Comparison of ENCODE assay signal across 13 mouse cellular contexts in the genomic region with DNA sequence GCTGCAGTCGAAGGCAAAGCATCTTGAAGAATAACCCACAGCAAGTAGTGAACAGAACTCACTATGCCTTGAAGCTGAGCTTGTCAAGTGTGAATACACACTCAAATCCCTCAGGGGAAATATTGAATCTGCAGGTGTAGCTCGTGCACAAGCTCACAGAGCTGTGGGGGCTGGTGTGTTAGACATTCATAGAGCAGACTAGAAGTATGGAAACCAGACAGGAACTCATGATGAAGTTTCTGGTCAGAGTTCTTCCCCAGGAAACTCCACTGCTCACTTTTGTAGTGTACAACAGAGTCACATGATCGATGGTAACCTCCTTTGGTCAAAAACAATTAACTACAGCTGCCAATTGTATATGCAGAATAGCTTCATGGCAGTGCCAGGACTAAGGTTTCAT.
"Had no signal": no experiment of that assay in that cellular context is flagged by ENCODE, and none has a peak within 500 bp of the region (broad histone marks: within the 10 kb centered on the region; RNA-seq: fewer than 3 reads in every experiment).

No protein-coding gene starts in this region.

- H3K27me3 ChIP-seq: kidney, embryonic 15.5 days; limb, embryonic 15.5 days; liver, embryonic 12.5 days; midbrain, embryonic 12.5 days had no signal

- H3K9me3 ChIP-seq: kidney, embryonic 15.5 days; limb, embryonic 15.5 days; liver, embryonic 12.5 days; midbrain, embryonic 12.5 days had no signal

- H3K4me2 ChIP-seq: kidney, embryonic 15.5 days; limb, embryonic 15.5 days; liver, embryonic 12.5 days; lung, embryonic 14.5 days; midbrain, embryonic 12.5 days had no signal

- H3K36me3 ChIP-seq: liver, embryonic 12.5 days; midbrain, embryonic 12.5 days had no signal

- DNase-seq: kidney, adult 2 months; kidney, postnatal 4 days; lung, embryonic 14.5 days; lung, postnatal 10 days; right cerebral cortex, adult 18-20 months; right cerebral cortex, postnatal 25 days; thymus, postnatal 36 days had no signal

- ATAC-seq: liver, embryonic 12.5 days; midbrain, embryonic 16.5 days had no signal

- H3K4me3 ChIP-seq: kidney, embryonic 15.5 days; left cerebral cortex, adult 2 months; limb, embryonic 15.5 days; liver, embryonic 12.5 days; midbrain, embryonic 12.5 days had no signal

- H3K9ac ChIP-seq: kidney, embryonic 15.5 days; limb, embryonic 15.5 days; liver, embryonic 12.5 days; lung, embryonic 14.5 days; midbrain, embryonic 12.5 days had no signal

- H3K27ac ChIP-seq: kidney, embryonic 15.5 days; left cerebral cortex, adult 2 months; liver, embryonic 12.5 days; midbrain, embryonic 12.5 days had no signal
